Mouse (Mus musculus): ENCODE measurements around the gene Antxr2. TPM values are rescaled to one million over a fixed set of nuclear protein-coding genes. Genes with fewer than 3 reads are reported as not detected.

Gene Antxr2
- polyA plus RNA-seq, 1 experiment: 33.6 TPM

DNA sequence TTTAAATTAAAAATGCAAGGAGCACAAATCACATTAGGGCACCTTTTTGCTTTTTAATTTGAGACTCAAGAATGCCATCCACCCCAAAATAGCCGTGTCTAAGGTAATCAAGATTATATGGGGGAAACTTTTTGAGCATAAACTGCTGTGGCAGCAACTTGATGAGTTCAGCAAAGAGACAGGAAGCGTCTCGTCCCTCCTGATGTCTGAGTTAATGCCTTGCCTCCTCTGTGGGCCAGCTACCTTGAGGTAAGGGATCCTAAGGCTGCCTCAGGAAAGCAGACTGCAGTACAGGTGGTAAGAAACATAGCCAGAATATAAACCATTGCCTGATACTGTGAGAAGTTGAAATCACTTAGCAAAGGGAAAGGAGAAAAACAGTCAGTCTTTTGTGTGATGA lies 71.8 kb downstream of the Antxr2 start:
- no peaks in the 10 kb centered on the region for H3K79me2 ChIP-seq (ENCODE audit: control insufficient read depth, insufficient read depth)
- no peaks in the 10 kb centered on the region for H3K27me3 ChIP-seq (ENCODE audit: control insufficient read depth, insufficient read depth, insufficient read length)
- peaks cover 97% of the 10 kb centered on the region for H3K36me3 ChIP-seq (ENCODE audit: control insufficient read depth, insufficient read depth)

DNA sequence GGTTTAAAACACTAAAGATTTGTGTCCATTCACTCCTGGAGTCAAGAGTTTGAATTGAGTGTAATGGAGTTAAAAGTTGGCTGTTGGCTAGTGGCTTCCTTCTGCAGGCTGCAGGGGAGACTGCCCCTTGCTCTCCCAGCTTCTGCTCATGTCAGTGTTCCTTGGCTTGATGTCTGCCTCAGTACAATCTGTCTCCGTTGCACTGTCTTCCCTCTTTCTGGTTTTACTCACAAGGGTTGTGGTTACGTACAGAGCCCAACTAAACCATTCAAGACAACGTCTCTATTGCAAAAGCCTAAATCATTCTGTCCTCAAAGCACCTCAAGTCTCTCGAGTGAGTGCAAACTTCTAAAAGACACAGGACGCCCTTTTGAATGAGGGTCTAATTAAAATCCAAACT lies 73.3 kb downstream of the Antxr2 start:
- no peaks in the 10 kb centered on the region for H3K79me2 ChIP-seq (ENCODE audit: control insufficient read depth, insufficient read depth)
- no peak overlapping the region for H3K4me3 ChIP-seq (ENCODE audit: insufficient read depth, poor library complexity, severe bottlenecking)
- no peak overlapping the region for H3ac ChIP-seq (ENCODE audit: control insufficient read depth, insufficient read length, low read depth)
- no peaks in the 10 kb centered on the region for H3K27me3 ChIP-seq (ENCODE audit: control insufficient read depth, insufficient read depth, insufficient read length)
- H3K36me3 ChIP-seq (ENCODE audit: control insufficient read depth, insufficient read depth): peaks cover 92% of the 10 kb centered on the region
- peaks cover 1% of the 10 kb centered on the region for H3K79me3 ChIP-seq (ENCODE audit: low read depth)
- no peak for TF ChIP-seq CEBPB (IDR thresholded peaks at IDR 0.05; ENCODE audit: low read depth)
- no peak for TF ChIP-seq USF1 (IDR thresholded peaks at IDR 0.05; ENCODE audit: low read depth)
- TF ChIP-seq CTCF (IDR thresholded peaks at IDR 0.05; ENCODE audit: control insufficient read depth, insufficient read depth, insufficient read length): no peak
- TF ChIP-seq MYOG (IDR thresholded peaks at IDR 0.05; ENCODE audit: control insufficient read depth, extremely low read depth, insufficient read length): no peak
- TF ChIP-seq MYOD1 (IDR thresholded peaks at IDR 0.05; ENCODE audit: control insufficient read depth, insufficient read length, low read depth): no peak
- no peak for TF ChIP-seq FOSL1 (IDR thresholded peaks at IDR 0.05; ENCODE audit: insufficient read depth, low read length, poor library complexity, severe bottlenecking)
- TF ChIP-seq MAX (IDR thresholded peaks at IDR 0.05): no peak

More for the DNA sequence above, 71.8 kb downstream of the Antxr2 start:
- Histone ChIP-seq H3K79me3 (ENCODE audit: low read depth) (no peaks in the 10 kb centered on the region), H3ac (ENCODE audit: control insufficient read depth, insufficient read length, low read depth) (no peak overlapping the region), H3K4me3 (ENCODE audit: insufficient read depth, poor library complexity, severe bottlenecking) (no peak overlapping the region)
- TF ChIP-seq MAX (IDR thresholded peaks at IDR 0.05): no peak
- no peak for TF ChIP-seq MYOD1 (IDR thresholded peaks at IDR 0.05; ENCODE audit: control insufficient read depth, insufficient read length, low read depth)
- no peak for TF ChIP-seq CTCF (IDR thresholded peaks at IDR 0.05; ENCODE audit: control insufficient read depth, insufficient read depth, insufficient read length)
- TF ChIP-seq MYOG (IDR thresholded peaks at IDR 0.05; ENCODE audit: control insufficient read depth, extremely low read depth, insufficient read length): no peak
- no peak for TF ChIP-seq CEBPB (IDR thresholded peaks at IDR 0.05; ENCODE audit: low read depth)
- TF ChIP-seq FOSL1 (IDR thresholded peaks at IDR 0.05; ENCODE audit: insufficient read depth, low read length, poor library complexity, severe bottlenecking): no peak
- no peak for TF ChIP-seq USF1 (IDR thresholded peaks at IDR 0.05; ENCODE audit: low read depth)

DNA sequence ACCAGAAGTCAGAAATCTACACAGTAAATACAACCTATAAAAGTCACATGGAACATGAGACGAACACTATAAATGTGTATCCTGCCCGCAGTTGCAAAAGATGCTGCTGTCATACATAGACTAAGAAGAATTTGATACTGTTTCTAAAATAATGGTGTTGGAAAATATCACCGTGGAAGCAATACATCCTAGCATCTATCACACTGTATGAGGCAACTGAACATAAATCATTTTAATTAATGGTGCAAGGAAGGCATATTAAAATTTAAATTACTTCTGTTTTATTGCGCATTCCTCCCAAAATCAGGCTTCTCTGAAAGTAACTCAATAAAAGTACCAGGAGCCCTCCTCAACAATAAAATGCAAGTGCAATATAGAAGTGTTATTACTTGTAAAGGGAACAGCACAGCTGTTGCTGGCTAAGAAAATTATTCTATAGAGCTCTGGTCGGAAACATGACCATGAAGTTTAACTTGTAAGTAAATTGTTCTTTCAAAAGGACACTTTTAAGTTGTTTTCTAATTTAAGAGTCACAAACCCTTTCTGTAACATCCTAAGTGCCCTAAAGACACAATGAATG lies 76.6 kb downstream of the Antxr2 start:
- Histone ChIP-seq H3K27me3 (ENCODE audit: control insufficient read depth, insufficient read depth, insufficient read length) (no peaks in the 10 kb centered on the region), H3K36me3 (ENCODE audit: control insufficient read depth, insufficient read depth) (peaks cover 81% of the 10 kb centered on the region), H3K79me2 (ENCODE audit: control insufficient read depth, insufficient read depth) (no peaks in the 10 kb centered on the region), H3K79me3 (ENCODE audit: low read depth) (peaks cover 1% of the 10 kb centered on the region), H3ac (ENCODE audit: control insufficient read depth, insufficient read length, low read depth) (no peak overlapping the region), H3K4me3 (ENCODE audit: insufficient read depth, poor library complexity, severe bottlenecking) (no peak overlapping the region)
- no peak for TF ChIP-seq FOSL1 (IDR thresholded peaks at IDR 0.05; ENCODE audit: insufficient read depth, low read length, poor library complexity, severe bottlenecking)
- no peak for TF ChIP-seq MAX (IDR thresholded peaks at IDR 0.05)
- no peak for TF ChIP-seq CEBPB (IDR thresholded peaks at IDR 0.05; ENCODE audit: low read depth)
- no peak for TF ChIP-seq MYOG (IDR thresholded peaks at IDR 0.05; ENCODE audit: control insufficient read depth, extremely low read depth, insufficient read length)
- no peak for TF ChIP-seq MYOD1 (IDR thresholded peaks at IDR 0.05; ENCODE audit: control insufficient read depth, insufficient read length, low read depth)
- no peak for TF ChIP-seq CTCF (IDR thresholded peaks at IDR 0.05; ENCODE audit: control insufficient read depth, insufficient read depth, insufficient read length)
- TF ChIP-seq USF1 (IDR thresholded peaks at IDR 0.05; ENCODE audit: low read depth): no peak

DNA sequence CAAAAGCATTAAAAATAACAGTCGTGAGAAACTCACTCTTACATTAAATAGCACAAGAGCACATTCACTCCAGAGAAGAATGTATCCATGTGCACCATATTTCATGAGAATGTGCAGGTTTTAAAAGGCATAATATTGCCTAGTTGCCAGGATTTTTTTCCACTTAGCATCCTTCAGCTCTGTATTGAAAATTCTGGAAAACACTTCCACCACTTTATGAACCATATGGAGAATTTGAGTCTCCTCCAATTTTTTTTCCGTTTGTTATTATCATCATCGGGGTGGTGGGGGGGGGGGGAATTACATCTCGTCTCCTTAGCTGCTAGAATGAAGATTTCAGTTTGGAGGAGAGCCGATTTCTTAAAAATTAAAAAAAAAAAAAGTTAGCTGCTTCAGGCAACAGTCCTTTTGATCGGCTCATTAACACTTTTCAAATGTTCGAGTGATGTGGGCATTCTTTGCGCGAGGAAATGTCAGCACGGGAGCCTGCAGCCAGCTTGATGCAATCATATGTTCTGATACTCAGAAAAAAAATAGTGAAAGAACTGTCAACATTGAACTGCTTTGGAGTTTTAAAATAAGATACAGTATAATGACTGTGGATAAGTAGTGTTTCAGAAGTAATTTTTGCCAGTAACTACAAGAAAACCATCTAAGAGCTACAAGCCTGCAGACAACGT lies 77.5 kb downstream of the Antxr2 start:
- TF ChIP-seq MYOD1 (IDR thresholded peaks at IDR 0.05; ENCODE audit: control insufficient read depth, insufficient read length, low read depth): no peak
- TF ChIP-seq CEBPB (IDR thresholded peaks at IDR 0.05; ENCODE audit: low read depth): no peak
- no peak for TF ChIP-seq FOSL1 (IDR thresholded peaks at IDR 0.05; ENCODE audit: insufficient read depth, low read length, poor library complexity, severe bottlenecking)
- H3K79me3 ChIP-seq (ENCODE audit: low read depth): peaks cover 1% of the 10 kb centered on the region
- no peaks in the 10 kb centered on the region for H3K79me2 ChIP-seq (ENCODE audit: control insufficient read depth, insufficient read depth)
- H3K36me3 ChIP-seq (ENCODE audit: control insufficient read depth, insufficient read depth): peaks cover 81% of the 10 kb centered on the region
- no peak overlapping the region for H3ac ChIP-seq (ENCODE audit: control insufficient read depth, insufficient read length, low read depth)
- H3K4me3 ChIP-seq (ENCODE audit: insufficient read depth, poor library complexity, severe bottlenecking): no peak overlapping the region
- H3K27me3 ChIP-seq (ENCODE audit: control insufficient read depth, insufficient read depth, insufficient read length): no peaks in the 10 kb centered on the region

DNA sequence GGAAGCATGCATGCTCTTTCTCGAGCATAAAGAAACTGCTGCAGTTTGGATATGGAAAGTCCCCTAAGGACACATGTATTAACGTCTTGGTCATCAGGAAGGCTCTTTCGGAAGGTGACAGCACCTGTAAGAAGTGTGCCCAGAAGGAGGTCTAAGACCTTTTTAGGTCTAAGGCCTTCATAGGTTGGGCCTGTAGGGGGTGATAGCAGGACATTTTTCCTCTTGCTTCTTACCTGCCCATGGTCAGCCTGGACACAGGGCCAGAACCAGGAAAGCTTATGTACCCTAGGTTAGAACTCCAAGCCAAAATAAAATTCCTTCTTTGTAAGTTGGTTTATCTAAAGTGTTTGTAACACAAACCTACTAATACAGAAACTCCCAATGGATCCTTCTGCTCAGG lies 83.6 kb downstream of the Antxr2 start:
- Histone ChIP-seq H3K36me3 (ENCODE audit: control insufficient read depth, insufficient read depth) (peaks cover 58% of the 10 kb centered on the region), H3ac (ENCODE audit: control insufficient read depth, insufficient read length, low read depth) (no peak overlapping the region), H3K79me2 (ENCODE audit: control insufficient read depth, insufficient read depth) (no peaks in the 10 kb centered on the region), H3K4me3 (ENCODE audit: insufficient read depth, poor library complexity, severe bottlenecking) (no peak overlapping the region), H3K27me3 (ENCODE audit: control insufficient read depth, insufficient read depth, insufficient read length) (no peaks in the 10 kb centered on the region), H3K79me3 (ENCODE audit: low read depth) (no peaks in the 10 kb centered on the region)
- TF ChIP-seq USF1 (IDR thresholded peaks at IDR 0.05; ENCODE audit: low read depth): no peak
- no peak for TF ChIP-seq MYOG (IDR thresholded peaks at IDR 0.05; ENCODE audit: control insufficient read depth, extremely low read depth, insufficient read length)
- no peak for TF ChIP-seq CEBPB (IDR thresholded peaks at IDR 0.05; ENCODE audit: low read depth)
- TF ChIP-seq CTCF (IDR thresholded peaks at IDR 0.05; ENCODE audit: control insufficient read depth, insufficient read depth, insufficient read length): no peak
- no peak for TF ChIP-seq MYOD1 (IDR thresholded peaks at IDR 0.05; ENCODE audit: control insufficient read depth, insufficient read length, low read depth)
- TF ChIP-seq FOSL1 (IDR thresholded peaks at IDR 0.05; ENCODE audit: insufficient read depth, low read length, poor library complexity, severe bottlenecking): no peak
- TF ChIP-seq MAX (IDR thresholded peaks at IDR 0.05): no peak

Measured in C2C12 (cell line).